Comparison of ENCODE assay signal across 13 mouse cellular contexts in genomic region chr5:113876176-113876575, GRCm38 (mm10). TPM values are rescaled to one million over a fixed set of nuclear protein-coding genes. Genes with fewer than 3 reads are reported as not detected.
A peak's percentile ranks its signal among the peaks of the same experiment; 100 is the strongest.
DNase-seq lines count a peak whose midpoint lies in the region; ATAC-seq and TF ChIP-seq lines count a peak whose summit lies in the region.
"Had no signal": no experiment of that assay in that cellular context is flagged by ENCODE, and none has a peak within 500 bp of the region (broad histone marks: within the 10 kb centered on the region; RNA-seq: fewer than 3 reads in every experiment).

No protein-coding gene starts in this region.

- no peak for TF ChIP-seq CTCF in hindbrain, postnatal 0 days (IDR thresholded peaks at IDR 0.05; ENCODE audit: low read depth)
- TF ChIP-seq CTCF in E14TG2a.4 (conservative IDR thresholded peaks at IDR 0.05; ENCODE audit: low read length), result no peak

- no peak overlapping the region for H3K4me3 ChIP-seq in hindbrain, embryonic 13.5 days
- H3K4me3 ChIP-seq in hindbrain, postnatal 0 days (ENCODE audit: low read length), result no peak overlapping the region
- 0 out of 2 replicates have a peak overlapping the region, but pooled peaks have one; percentile 21 for H3K4me3 ChIP-seq in E14TG2a.4 (replicated peaks; ENCODE audit: low read length)
- H3K4me3 ChIP-seq in embryonic facial prominence, embryonic 10.5 days, result no peak overlapping the region
- no peak overlapping the region for H3K4me3 ChIP-seq in midbrain, embryonic 13.5 days (replicated peaks)

- H3K4me2 ChIP-seq in hindbrain, embryonic 13.5 days, result no peak overlapping the region
- H3K4me2 ChIP-seq in hindbrain, postnatal 0 days (ENCODE audit: low read depth, low read length), result no peak overlapping the region
- H3K4me2 ChIP-seq in midbrain, embryonic 13.5 days (replicated peaks), result no peak overlapping the region

- H3K4me1 ChIP-seq in hindbrain, embryonic 13.5 days (replicated peaks), result peaks cover 77% of the 10 kb centered on the region
- peaks cover 31% of the 10 kb centered on the region for H3K4me1 ChIP-seq in hindbrain, postnatal 0 days (ENCODE audit: insufficient read depth, low read length)
- H3K4me1 ChIP-seq in E14TG2a.4 (replicated peaks; ENCODE audit: low read depth, low read length), result peaks cover 100% of the 10 kb centered on the region
- peaks cover 58% of the 10 kb centered on the region for H3K4me1 ChIP-seq in embryonic facial prominence, embryonic 10.5 days
- peaks cover 75% of the 10 kb centered on the region for H3K4me1 ChIP-seq in midbrain, embryonic 13.5 days (replicated peaks)

- no peak for DNase-seq in hindbrain, postnatal 0 days (ENCODE audit: low spot score)
- no peak for DNase-seq in embryonic facial prominence, embryonic 10.5 days (ENCODE audit: low spot score)
- no peak for DNase-seq in retina, postnatal 1 day
- DNase-seq: adrenal gland, postnatal 10 days; cerebellum, adult 2 months; heart, postnatal 10 days; kidney, adult 18-20 months; kidney, postnatal 25 days had no signal

- peaks cover 50% of the 10 kb centered on the region for H3K36me3 ChIP-seq in hindbrain, embryonic 13.5 days
- peaks cover 19% of the 10 kb centered on the region; the same call in 1 of the 2 replicates for H3K36me3 ChIP-seq in hindbrain, postnatal 0 days (ENCODE audit: insufficient read depth, low read length)
- peaks cover 85% of the 10 kb centered on the region for H3K36me3 ChIP-seq in E14TG2a.4 (ENCODE audit: insufficient read depth, low read length)
- H3K36me3 ChIP-seq in embryonic facial prominence, embryonic 10.5 days (replicated peaks), result peaks cover 67% of the 10 kb centered on the region
- peaks cover 49% of the 10 kb centered on the region for H3K36me3 ChIP-seq in midbrain, embryonic 13.5 days

- H3K27me3 ChIP-seq in hindbrain, embryonic 13.5 days, result no peaks in the 10 kb centered on the region
- no peaks in the 10 kb centered on the region for H3K27me3 ChIP-seq in hindbrain, postnatal 0 days (ENCODE audit: insufficient read depth, low read length)
- no peaks in the 10 kb centered on the region for H3K27me3 ChIP-seq in E14TG2a.4 (ENCODE audit: insufficient read depth, low read length)
- no peaks in the 10 kb centered on the region for H3K27me3 ChIP-seq in embryonic facial prominence, embryonic 10.5 days (replicated peaks; ENCODE audit: low read depth, poor library complexity, severe bottlenecking)
- H3K27me3 ChIP-seq in midbrain, embryonic 13.5 days, result no peaks in the 10 kb centered on the region

- H3K27ac ChIP-seq in hindbrain, embryonic 13.5 days, result peak overlapping the region; percentile 100; the same call in 1 of the 2 replicates
- no peak overlapping the region for H3K27ac ChIP-seq in hindbrain, postnatal 0 days
- H3K27ac ChIP-seq in embryonic facial prominence, embryonic 10.5 days (replicated peaks), result peak overlapping the region; percentile 59
- peak overlapping the region; percentile 99; the same call in 1 of the 2 replicates for H3K27ac ChIP-seq in midbrain, embryonic 13.5 days
- H3K27ac ChIP-seq: stomach, postnatal 0 days had no signal

- H3K9ac ChIP-seq in hindbrain, embryonic 13.5 days, result no peak overlapping the region
- no peak overlapping the region for H3K9ac ChIP-seq in hindbrain, postnatal 0 days (replicated peaks; ENCODE audit: low read length)
- no peak overlapping the region for H3K9ac ChIP-seq in midbrain, embryonic 13.5 days (replicated peaks)

- 91% methylated on average over 7 of the region's 7 CpGs for WGBS in hindbrain, embryonic 13.5 days
- 85% methylated on average over 7 of the region's 7 CpGs for WGBS in hindbrain, postnatal 0 days
- WGBS in embryonic facial prominence, embryonic 10.5 days, result 94% methylated on average over 7 of the region's 7 CpGs
- 95% methylated on average over 7 of the region's 7 CpGs for WGBS in midbrain, embryonic 13.5 days

- ATAC-seq in hindbrain, embryonic 13.5 days (ENCODE audit: low FRiP score), result no peak
- no peak for ATAC-seq in hindbrain, postnatal 0 days
- ATAC-seq in midbrain, embryonic 13.5 days, result no peak
- ATAC-seq in erythroid progenitor cell, adult 5-6 weeks (replicated peaks; ENCODE audit: low FRiP score, poor library complexity, severe bottlenecking), result no peak

- no peaks in the 10 kb centered on the region for H3K9me3 ChIP-seq in hindbrain, embryonic 13.5 days
- no peaks in the 10 kb centered on the region for H3K9me3 ChIP-seq in hindbrain, postnatal 0 days (ENCODE audit: low read length)
- no peaks in the 10 kb centered on the region for H3K9me3 ChIP-seq in E14TG2a.4 (ENCODE audit: low read length)
- H3K9me3 ChIP-seq in embryonic facial prominence, embryonic 10.5 days, result no peaks in the 10 kb centered on the region
- H3K9me3 ChIP-seq in midbrain, embryonic 13.5 days, result no peaks in the 10 kb centered on the region

RNA-seq across cellular contexts. Expression of gene Coro1c, which starts 32.4 kb away (rescaled TPM):
- 176 and 190 TPM in 2 replicates for polyA plus RNA-seq in hindbrain, embryonic 13.5 days (2015; fragmentation: Nextera tagmentation; extraction: Ambion mirVana)
- 151 and 159 TPM in 2 replicates for total RNA-seq in hindbrain, postnatal 0 days (2014; rRNA removed)
- polyA plus RNA-seq in hindbrain, postnatal 0 days (2015; fragmentation: Nextera tagmentation; extraction: Ambion mirVana), result 140 and 149 TPM in 2 replicates
- polyA plus RNA-seq in embryonic facial prominence, embryonic 10.5 days (2016; fragmentation: Nextera tagmentation; extraction: Ambion mirVana), result 178 and 198 TPM in 2 replicates
- 214 and 215 TPM in 2 replicates for polyA plus RNA-seq in midbrain, embryonic 13.5 days (2015; fragmentation: Nextera tagmentation; extraction: Ambion mirVana)
- 32.7 and 52.3 TPM in 2 replicates for total RNA-seq in erythroid progenitor cell, adult 5-6 weeks (2015; ENCODE audit: low replicate concordance)
- 43.4 and 52.9 TPM in 2 replicates for total RNA-seq in erythroid progenitor cell, adult 5-6 weeks (2017; ENCODE audit: low replicate concordance)

RNA-seq across cellular contexts. Expression of gene Selplg, which starts 43.7 kb away (rescaled TPM):
- 1.7 and 1.9 TPM in 2 replicates for polyA plus RNA-seq in hindbrain, embryonic 13.5 days (2015; fragmentation: Nextera tagmentation; extraction: Ambion mirVana)
- total RNA-seq in hindbrain, postnatal 0 days (2014; rRNA removed), result 2.8 and 4.1 TPM in 2 replicates
- polyA plus RNA-seq in hindbrain, postnatal 0 days (2015; fragmentation: Nextera tagmentation; extraction: Ambion mirVana), result 1.8 and 2.2 TPM in 2 replicates
- polyA plus RNA-seq in embryonic facial prominence, embryonic 10.5 days (2016; fragmentation: Nextera tagmentation; extraction: Ambion mirVana), result 0.58 and 0.83 TPM in 2 replicates
- polyA plus RNA-seq in midbrain, embryonic 13.5 days (2015; fragmentation: Nextera tagmentation; extraction: Ambion mirVana), result 0.98 and 1.2 TPM in 2 replicates
- 81.1 and 83.0 TPM in 2 replicates for total RNA-seq in erythroid progenitor cell, adult 5-6 weeks (2015; ENCODE audit: low replicate concordance)
- total RNA-seq in erythroid progenitor cell, adult 5-6 weeks (2017; ENCODE audit: low replicate concordance), result 26.7 and 29.5 TPM in 2 replicates
